Mouse (Mus musculus): ENCODE results near the gene Cpeb1. TPM values are rescaled to one million over a fixed set of nuclear protein-coding genes. Genes with fewer than 3 reads are reported as not detected.
A peak's percentile ranks its signal among the peaks of the same experiment; 100 is the strongest.

Gene Cpeb1
- polyA plus RNA-seq (2014; fragmentation: Nextera tagmentation; extraction: Ambion mirVana): 2.9 and 3.3 TPM in 2 replicates

GRCm38 (mm10) chr7:81455155-81455651 is at the start of gene Cpeb1:
Cpeb1 (minus strand) TSS chr7:81455465.
- peak within 1 kb of the TSS; percentile 63 for H3K4me3 ChIP-seq (ENCODE audit: low read depth, low read length)
- peaks cover 17% of the 10 kb centered on the region for H3K4me1 ChIP-seq (ENCODE audit: control insufficient read depth, insufficient read depth, low read length)
- H3K9me3 ChIP-seq (replicated peaks; ENCODE audit: control insufficient read depth, low read length): no peaks in the 10 kb centered on the region
- peak within 1 kb of the TSS; percentile 22; the same call in 1 of the 2 replicates for H3K9ac ChIP-seq (ENCODE audit: low read depth, low read length)
- peak within 1 kb of the TSS; percentile 93 for H3K4me2 ChIP-seq
- no peak within 1 kb of the TSS for H3K27ac ChIP-seq (ENCODE audit: low read depth, low read length)
- ATAC-seq (replicated peaks; ENCODE audit: insufficient number of reproducible peaks, low FRiP score, low TSS enrichment): no peak
- WGBS (ENCODE audit: insufficient replicate concordance): under 1% methylated on average over 28 of the region's 28 CpGs
- H3K36me3 ChIP-seq (ENCODE audit: control insufficient read depth, insufficient read depth, low read length): no peaks in the 10 kb centered on the region
- peaks cover 69% of the 10 kb centered on the region for H3K27me3 ChIP-seq (ENCODE audit: control insufficient read depth, insufficient read depth, low read length)

GRCm38 (mm10) chr7:81501050-81501449 is 45.8 kb upstream of the Cpeb1 start:
- H3K4me1 ChIP-seq (ENCODE audit: control insufficient read depth, insufficient read depth, low read length): no peaks in the 10 kb centered on the region
- ATAC-seq (replicated peaks; ENCODE audit: insufficient number of reproducible peaks, low FRiP score, low TSS enrichment): no peak

GRCm38 (mm10) chr7:81498181-81498580 is 42.9 kb upstream of the Cpeb1 start, which contains the start of gene BC048679:
BC048679 (minus strand) TSS chr7:81498281.
- no peak within 1 kb of the TSS for H3K27ac ChIP-seq (ENCODE audit: low read depth, low read length)
- H3K4me2 ChIP-seq: no peak within 1 kb of the TSS
- WGBS (ENCODE audit: insufficient replicate concordance): 50% methylated on average over 7 of the region's 7 CpGs
- H3K9ac ChIP-seq (ENCODE audit: low read depth, low read length): no peak within 1 kb of the TSS
- no peaks in the 10 kb centered on the region for H3K9me3 ChIP-seq (replicated peaks; ENCODE audit: control insufficient read depth, low read length)
- no peak for ATAC-seq (replicated peaks; ENCODE audit: insufficient number of reproducible peaks, low FRiP score, low TSS enrichment)
- H3K36me3 ChIP-seq (ENCODE audit: control insufficient read depth, insufficient read depth, low read length): no peaks in the 10 kb centered on the region
- H3K4me3 ChIP-seq (ENCODE audit: low read depth, low read length): no peak within 1 kb of the TSS
- H3K4me1 ChIP-seq (ENCODE audit: control insufficient read depth, insufficient read depth, low read length): 0 out of 2 replicates have a peak, but pooled peaks cover 1% of the 10 kb centered on the region
- peaks cover 27% of the 10 kb centered on the region for H3K27me3 ChIP-seq (ENCODE audit: control insufficient read depth, insufficient read depth, low read length)

More at GRCm38 (mm10) chr7:81501050-81501449, 45.8 kb upstream of the Cpeb1 start:
- H3K4me3 ChIP-seq (ENCODE audit: low read depth, low read length): no peak overlapping the region
- no peak overlapping the region for H3K4me2 ChIP-seq
- no peak overlapping the region for H3K9ac ChIP-seq (ENCODE audit: low read depth, low read length)
- H3K27me3 ChIP-seq (ENCODE audit: control insufficient read depth, insufficient read depth, low read length): peaks cover 4% of the 10 kb centered on the region
- whole genome bisulfite sequencing (ENCODE audit: insufficient replicate concordance): 60% methylated on average over 2 of the region's 2 CpGs
- H3K27ac ChIP-seq (ENCODE audit: low read depth, low read length): no peak overlapping the region
- no peaks in the 10 kb centered on the region for H3K36me3 ChIP-seq (ENCODE audit: control insufficient read depth, insufficient read depth, low read length)
- no peaks in the 10 kb centered on the region for H3K9me3 ChIP-seq (replicated peaks; ENCODE audit: control insufficient read depth, low read length)

GRCm38 (mm10) chr7:81497171-81497570 is 41.9 kb upstream of the Cpeb1 start:
- H3K27me3 ChIP-seq (ENCODE audit: control insufficient read depth, insufficient read depth, low read length): peaks cover 35% of the 10 kb centered on the region
- 0 out of 2 replicates have a peak, but pooled peaks cover 4% of the 10 kb centered on the region for H3K4me1 ChIP-seq (ENCODE audit: control insufficient read depth, insufficient read depth, low read length)
- H3K4me3 ChIP-seq (ENCODE audit: low read depth, low read length): no peak overlapping the region
- H3K9ac ChIP-seq (ENCODE audit: low read depth, low read length): no peak overlapping the region
- no peaks in the 10 kb centered on the region for H3K9me3 ChIP-seq (replicated peaks; ENCODE audit: control insufficient read depth, low read length)
- H3K4me2 ChIP-seq: no peak overlapping the region
- no peak overlapping the region for H3K27ac ChIP-seq (ENCODE audit: low read depth, low read length)
- H3K36me3 ChIP-seq (ENCODE audit: control insufficient read depth, insufficient read depth, low read length): no peaks in the 10 kb centered on the region
- no peak for ATAC-seq (replicated peaks; ENCODE audit: insufficient number of reproducible peaks, low FRiP score, low TSS enrichment)
- WGBS (ENCODE audit: insufficient replicate concordance): 43% methylated on average over 6 of the region's 6 CpGs

DNA sequence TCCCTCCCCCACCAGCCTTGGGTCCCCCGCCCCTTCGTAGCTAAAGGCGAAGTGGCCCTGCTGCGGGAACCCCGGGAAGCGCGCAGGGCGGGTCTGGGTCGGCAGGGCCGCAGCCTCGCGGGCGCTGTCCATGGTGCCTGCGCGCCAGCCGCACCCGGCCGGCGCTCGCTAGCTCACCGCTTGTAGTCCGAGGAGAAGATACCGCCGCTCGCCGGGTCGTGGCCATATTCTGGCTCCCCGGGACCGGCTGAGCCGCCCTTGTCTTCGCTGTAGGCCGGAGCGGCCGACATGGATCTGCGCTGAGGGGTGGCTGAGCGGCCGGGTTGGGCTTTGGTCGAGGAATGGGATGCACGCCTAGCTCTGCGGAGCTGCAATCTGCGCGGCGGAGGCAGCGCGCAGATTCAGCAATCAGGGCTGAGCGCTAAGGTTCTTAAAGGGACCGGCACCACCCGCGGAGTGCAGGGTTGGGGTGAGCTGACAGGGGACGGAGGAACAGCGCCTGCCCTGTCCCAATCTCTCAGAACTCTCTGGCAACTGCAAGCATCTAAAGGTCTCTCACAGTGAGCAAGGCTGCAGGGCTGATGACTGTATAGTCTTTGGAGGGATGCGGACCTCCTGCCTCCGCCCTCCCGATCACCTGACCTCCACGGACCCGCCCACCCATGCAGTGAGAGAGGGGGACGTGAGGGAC is 38.2 kb upstream of the Cpeb1 start, which contains the start of gene Ap3b2:
Ap3b2 (minus strand) TSS at position 595 of the 691 bp plus-strand sequence.
- Histone ChIP-seq H3K4me1 (ENCODE audit: control insufficient read depth, insufficient read depth, low read length) (0 out of 2 replicates have a peak, but pooled peaks cover 4% of the 10 kb centered on the region), H3K27ac (ENCODE audit: low read depth, low read length) (no peak within 1 kb of the TSS), H3K9ac (ENCODE audit: low read depth, low read length) (no peak within 1 kb of the TSS), H3K36me3 (ENCODE audit: control insufficient read depth, insufficient read depth, low read length) (no peaks in the 10 kb centered on the region), H3K27me3 (ENCODE audit: control insufficient read depth, insufficient read depth, low read length) (peaks cover 39% of the 10 kb centered on the region), H3K4me2 (peak within 1 kb of the TSS; percentile 90), H3K4me3 (ENCODE audit: low read depth, low read length) (peak within 1 kb of the TSS; percentile 62), H3K9me3 (replicated peaks; ENCODE audit: control insufficient read depth, low read length) (no peaks in the 10 kb centered on the region)
- under 1% methylated on average over 57 of the region's 57 CpGs for WGBS (ENCODE audit: insufficient replicate concordance)
- ATAC-seq (replicated peaks; ENCODE audit: insufficient number of reproducible peaks, low FRiP score, low TSS enrichment): peak; percentile 55

- no peak for ATAC-seq (replicated peaks; ENCODE audit: insufficient number of reproducible peaks, low FRiP score, low TSS enrichment)
- Histone ChIP-seq H3K36me3 (ENCODE audit: control insufficient read depth, insufficient read depth, low read length) (no peaks in the 10 kb centered on the region), H3K4me3 (ENCODE audit: low read depth, low read length) (no peak overlapping the region), H3K9me3 (replicated peaks; ENCODE audit: control insufficient read depth, low read length) (no peaks in the 10 kb centered on the region), H3K9ac (ENCODE audit: low read depth, low read length) (no peak overlapping the region), H3K27me3 (ENCODE audit: control insufficient read depth, insufficient read depth, low read length) (peaks cover 36% of the 10 kb centered on the region), H3K27ac (ENCODE audit: low read depth, low read length) (no peak overlapping the region), H3K4me2 (no peak overlapping the region), H3K4me1 (ENCODE audit: control insufficient read depth, insufficient read depth, low read length) (0 out of 2 replicates have a peak, but pooled peaks cover 4% of the 10 kb centered on the region)
- WGBS (ENCODE audit: insufficient replicate concordance): 52% methylated on average over 9 of the region's 9 CpGs
These were observed 37.4 kb upstream of the Cpeb1 start for GRCm38 (mm10) chr7:81492628-81493027.

DNA sequence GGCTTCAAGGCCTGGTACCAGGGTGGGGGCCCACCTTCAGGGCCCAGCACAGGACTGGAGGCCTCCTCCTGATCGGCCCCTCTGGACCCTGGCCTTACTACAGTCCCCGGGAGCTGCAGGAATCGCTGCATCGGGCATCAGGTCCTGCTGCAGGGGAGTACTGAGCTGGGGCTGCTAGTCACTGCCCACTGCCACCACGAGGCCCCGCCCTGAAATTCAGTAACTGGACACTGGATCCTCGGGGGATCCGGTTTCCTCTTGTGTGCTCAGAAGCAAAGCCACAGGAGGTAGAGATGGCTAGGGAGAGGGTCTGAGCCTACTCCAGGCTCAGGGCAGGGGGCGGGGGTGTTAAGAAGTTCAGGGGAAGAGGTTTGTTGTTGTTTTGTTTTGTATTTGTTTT is 34.4 kb upstream of the Cpeb1 start:
- 8% methylated on average over 9 of the region's 9 CpGs for WGBS (ENCODE audit: insufficient replicate concordance)

DNA sequence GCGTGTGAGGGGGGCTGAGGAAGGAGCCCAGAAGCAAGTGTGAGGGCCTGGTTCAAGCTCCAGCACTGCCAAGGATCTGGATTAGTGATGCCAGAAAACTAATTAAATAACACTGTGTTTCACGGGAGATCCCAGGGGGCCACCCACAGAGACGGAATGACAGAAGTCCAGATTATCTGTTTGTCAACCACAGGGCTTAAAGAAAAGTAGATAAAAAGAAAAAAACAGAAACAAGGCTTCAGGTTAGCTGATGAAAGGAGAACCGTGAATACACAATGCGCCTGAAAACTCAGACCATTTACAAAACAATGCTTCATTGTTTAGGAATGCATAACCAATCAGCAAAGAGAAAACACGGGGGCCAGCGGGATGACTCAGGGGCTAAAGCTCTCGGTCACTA is 25.5 kb upstream of the Cpeb1 start:
- H3K27ac ChIP-seq (ENCODE audit: low read depth, low read length): no peak overlapping the region
- no peak overlapping the region for H3K9ac ChIP-seq (ENCODE audit: low read depth, low read length)
- no peak for ATAC-seq (replicated peaks; ENCODE audit: insufficient number of reproducible peaks, low FRiP score, low TSS enrichment)
- H3K4me3 ChIP-seq (ENCODE audit: low read depth, low read length): no peak overlapping the region
- no peaks in the 10 kb centered on the region for H3K36me3 ChIP-seq (ENCODE audit: control insufficient read depth, insufficient read depth, low read length)
- WGBS (ENCODE audit: insufficient replicate concordance): 9% methylated on average over 8 of the region's 8 CpGs
- peaks cover 20% of the 10 kb centered on the region for H3K27me3 ChIP-seq (ENCODE audit: control insufficient read depth, insufficient read depth, low read length)
- no peaks in the 10 kb centered on the region for H3K4me1 ChIP-seq (ENCODE audit: control insufficient read depth, insufficient read depth, low read length)
- H3K9me3 ChIP-seq (replicated peaks; ENCODE audit: control insufficient read depth, low read length): no peaks in the 10 kb centered on the region
- H3K4me2 ChIP-seq: no peak overlapping the region

More for the DNA sequence above, 34.4 kb upstream of the Cpeb1 start:
- no peak; the same call in 1 of the 2 replicates for ATAC-seq (replicated peaks; ENCODE audit: insufficient number of reproducible peaks, low FRiP score, low TSS enrichment)
- H3K36me3 ChIP-seq (ENCODE audit: control insufficient read depth, insufficient read depth, low read length): no peaks in the 10 kb centered on the region
- no peak overlapping the region for H3K27ac ChIP-seq (ENCODE audit: low read depth, low read length)
- no peaks in the 10 kb centered on the region for H3K9me3 ChIP-seq (replicated peaks; ENCODE audit: control insufficient read depth, low read length)
- no peak overlapping the region for H3K4me3 ChIP-seq (ENCODE audit: low read depth, low read length)
- H3K27me3 ChIP-seq (ENCODE audit: control insufficient read depth, insufficient read depth, low read length): peaks cover 24% of the 10 kb centered on the region
- 0 out of 2 replicates have a peak, but pooled peaks cover 4% of the 10 kb centered on the region for H3K4me1 ChIP-seq (ENCODE audit: control insufficient read depth, insufficient read depth, low read length)
- no peak overlapping the region for H3K9ac ChIP-seq (ENCODE audit: low read depth, low read length)
- H3K4me2 ChIP-seq: 0 out of 2 replicates have a peak overlapping the region, but pooled peaks have one; percentile 27
